Mouse (Mus musculus) forelimb bud, embryonic 11.5 days (tissue): ENCODE measurements around the gene Rpn2.
A peak's percentile ranks its signal among the peaks of the same experiment; 100 is the strongest.

Source experiments
- DNase-seq: peaks from one replicate; pipeline ENCODE4 v3.0.0-alpha.2; 2012; ENCODE audit warnings: low read depth, low spot score

Rpn2 gene

GRCm38 (mm10) chr2:157310963-157311637 is 32.3 kb downstream of the Rpn2 start:
- DNase-seq: no peak

DNA sequence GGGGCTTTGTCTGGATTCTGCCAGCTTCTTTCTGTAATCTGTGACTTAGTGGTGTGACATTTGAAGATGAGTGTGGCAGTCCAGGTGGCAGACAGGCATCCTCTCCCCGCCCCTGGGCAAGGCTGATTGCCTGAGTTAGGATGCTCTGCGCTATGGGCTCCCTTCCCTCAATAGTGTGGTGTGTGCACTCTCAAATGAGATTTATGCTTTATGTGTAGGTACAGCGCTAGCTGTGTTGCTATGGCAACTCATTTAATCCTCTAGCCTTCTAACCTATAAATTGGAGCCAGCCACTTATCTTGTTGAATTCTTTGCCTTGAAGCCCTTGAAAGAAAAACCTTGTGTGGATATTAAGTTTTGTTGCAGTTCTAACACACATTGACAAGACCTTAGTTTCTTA is 34.9 kb downstream of the Rpn2 start:
- no peak for DNase-seq

- no peak for DNase-seq
These were observed 35.5 kb downstream of the Rpn2 start for GRCm38 (mm10) chr2:157314310-157314709.

DNA sequence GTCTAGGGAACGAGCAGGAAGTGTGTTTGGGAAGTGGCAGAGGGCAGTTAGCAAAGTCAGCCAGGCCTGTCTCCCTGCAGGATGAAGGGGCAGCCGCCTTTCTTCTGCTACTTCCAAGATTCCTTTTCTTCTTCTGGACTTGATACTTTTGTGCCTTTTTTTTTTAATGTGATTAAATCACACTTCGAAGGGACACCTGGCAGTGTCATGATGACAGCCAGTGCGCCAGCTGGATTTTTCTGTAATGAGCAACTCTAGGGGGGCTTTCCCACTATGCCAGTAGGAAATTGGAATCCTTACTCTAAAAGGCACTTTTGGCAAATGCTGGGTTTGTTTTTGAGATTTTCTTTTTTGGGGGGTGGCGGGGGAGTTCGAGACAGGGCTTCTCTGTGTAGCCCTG is 36.7 kb downstream of the Rpn2 start:
- no peak for DNase-seq

DNA sequence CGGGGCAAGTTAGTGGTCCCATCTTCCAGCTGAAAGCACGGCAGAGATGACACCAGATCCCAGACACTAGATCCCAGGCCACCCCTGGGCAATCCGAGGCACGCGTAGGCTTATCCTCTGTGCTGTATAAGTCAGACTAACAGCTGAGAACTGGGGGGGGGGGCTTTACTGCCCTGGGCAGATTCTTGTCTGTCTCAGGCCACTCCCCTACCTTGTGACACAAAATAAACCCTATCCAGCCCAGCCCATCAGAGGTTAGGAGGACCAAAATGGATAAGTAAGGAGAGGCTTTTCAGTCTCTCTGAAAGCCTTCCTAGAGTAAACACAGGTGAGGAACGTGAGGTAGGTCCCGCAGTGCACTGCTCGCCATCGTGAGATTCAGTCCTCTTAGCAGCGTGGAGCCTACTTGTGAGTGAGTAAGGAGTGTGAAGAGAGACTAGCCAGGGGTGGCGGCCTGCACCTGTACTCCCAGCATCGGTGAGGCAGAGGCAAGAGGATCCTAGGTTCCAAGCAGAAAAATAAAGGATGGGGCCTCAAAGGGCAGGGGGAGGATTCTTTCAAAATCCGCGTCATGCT is 37.6 kb downstream of the Rpn2 start:
- DNase-seq: no peak

DNA sequence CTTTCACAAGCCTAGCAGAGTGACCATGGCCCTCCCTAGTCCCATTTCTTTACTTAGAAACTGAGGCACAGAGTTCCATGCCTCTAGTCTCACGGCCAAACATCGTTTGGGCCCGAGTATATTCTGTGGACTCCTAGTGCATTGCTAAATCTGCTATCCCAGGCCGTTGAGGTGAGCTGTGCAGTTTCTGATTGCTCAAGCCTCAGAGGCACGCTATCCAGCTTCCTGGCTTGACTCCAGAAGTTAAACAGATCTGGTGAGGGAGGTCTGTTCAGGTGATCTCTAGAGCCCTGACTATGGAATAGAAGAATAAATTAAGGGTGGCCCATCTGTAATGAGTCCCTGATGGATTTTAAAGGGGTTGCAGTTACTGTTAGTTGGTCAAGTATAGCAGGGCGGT is 38.4 kb downstream of the Rpn2 start:
- DNase-seq: no peak

DNA sequence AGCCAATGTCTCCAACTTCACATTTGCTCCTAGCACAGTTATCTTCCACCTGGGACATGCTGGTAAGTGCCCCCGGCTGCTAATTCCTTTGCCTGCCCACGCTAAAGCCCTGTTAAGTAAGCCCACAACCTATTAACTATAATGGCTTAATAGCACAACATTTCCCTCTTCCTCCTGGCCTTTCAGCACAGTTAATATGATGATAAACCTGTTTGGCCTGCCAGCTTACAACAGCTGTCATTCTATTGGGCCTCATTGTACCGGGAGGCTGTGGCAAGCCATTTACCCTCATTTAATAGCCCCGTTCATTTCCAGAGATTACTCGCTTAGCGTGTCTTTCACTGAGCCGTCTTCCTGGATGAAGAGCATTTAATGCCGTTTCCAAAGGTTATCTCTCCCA is 41.3 kb downstream of the Rpn2 start:
- DNase-seq: no peak

GRCm38 (mm10) chr2:157320886-157321285 is 42.1 kb downstream of the Rpn2 start:
- no peak for DNase-seq

- no peak for DNase-seq
These were observed 43.4 kb downstream of the Rpn2 start for GRCm38 (mm10) chr2:157322029-157322766.

GRCm38 (mm10) chr2:157325238-157325637 is 46.4 kb downstream of the Rpn2 start:
- no peak for DNase-seq

DNA sequence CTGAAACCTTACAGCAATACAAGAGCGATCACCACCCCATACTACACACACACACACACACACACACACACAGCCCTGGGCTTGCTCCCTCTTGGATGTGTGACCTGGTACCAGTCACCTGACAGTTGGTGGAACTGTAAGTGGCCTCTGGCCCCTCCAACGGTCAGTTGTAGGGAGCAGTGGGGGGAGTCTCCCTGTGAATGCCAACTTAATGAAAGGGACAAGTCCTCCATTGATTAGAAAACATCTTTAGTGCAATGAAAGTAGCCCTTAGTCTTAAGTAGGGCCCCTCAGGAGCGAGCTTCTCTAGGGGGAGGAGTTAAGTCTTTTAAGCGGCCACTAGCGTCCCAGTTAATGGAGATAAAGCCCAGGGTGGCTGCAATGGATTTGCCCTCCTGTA is 49.3 kb downstream of the Rpn2 start:
- DNase-seq: no peak

GRCm38 (mm10) chr2:157328570-157328969 is 49.8 kb downstream of the Rpn2 start:
- no peak for DNase-seq

DNA sequence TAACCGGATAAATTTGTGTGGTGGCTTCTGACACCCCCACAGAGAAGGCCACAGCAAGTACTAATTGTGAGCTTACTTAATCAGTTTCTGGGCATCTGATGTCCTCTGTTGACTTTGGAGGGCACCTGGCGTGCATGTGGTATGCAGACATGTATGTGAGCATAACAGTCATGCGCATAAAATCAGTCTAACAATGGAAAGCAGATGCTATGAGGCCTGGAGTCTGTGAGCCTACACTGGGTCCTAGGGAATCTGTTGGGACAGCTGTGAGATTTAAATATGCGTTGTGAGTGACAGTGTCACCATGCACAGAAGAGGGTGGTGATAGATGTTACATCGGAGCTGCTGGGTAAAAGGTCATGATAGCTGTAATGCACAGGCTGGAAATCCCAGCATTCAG is 53.2 kb downstream of the Rpn2 start:
- DNase-seq: no peak

GRCm38 (mm10) chr2:157338663-157339062 is 59.8 kb downstream of the Rpn2 start:
- DNase-seq: peak; percentile 67

GRCm38 (mm10) chr2:157339532-157339931 is 60.7 kb downstream of the Rpn2 start:
- DNase-seq: no peak

DNA sequence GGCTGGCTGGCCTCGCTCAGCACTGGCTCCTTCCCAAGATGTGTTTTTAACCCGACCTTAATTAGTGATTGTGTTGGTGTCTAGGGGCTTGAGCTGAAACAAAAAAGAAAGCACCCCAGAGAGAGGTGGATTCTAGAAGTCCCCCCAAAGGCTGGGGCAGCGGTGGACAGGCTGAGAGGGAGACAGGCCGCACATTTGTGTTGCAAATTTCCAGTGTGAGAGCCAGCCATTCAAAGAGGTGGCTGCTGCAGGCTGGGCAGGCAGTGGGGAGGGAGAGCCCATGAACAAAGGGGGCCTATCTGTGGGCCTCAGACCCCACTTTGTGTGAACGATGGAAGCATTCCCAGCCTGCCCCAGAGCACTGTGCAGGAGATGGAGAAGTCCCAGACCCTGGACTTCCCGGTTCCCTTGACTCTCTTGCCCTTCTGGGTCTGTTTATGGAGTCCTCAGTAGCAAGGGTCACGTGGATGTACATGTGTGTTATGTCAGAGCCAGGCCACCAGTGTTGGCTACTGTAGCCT is 61.5 kb downstream of the Rpn2 start:
- no peak for DNase-seq

- DNase-seq: peak; percentile 88
These were observed 62.9 kb downstream of the Rpn2 start for GRCm38 (mm10) chr2:157341554-157342270.

GRCm38 (mm10) chr2:157342328-157342926 is 63.6 kb downstream of the Rpn2 start:
- no peak for DNase-seq

- DNase-seq: no peak
These were observed 64.5 kb downstream of the Rpn2 start for GRCm38 (mm10) chr2:157343337-157343736.

- DNase-seq: no peak
These were observed 68.7 kb downstream of the Rpn2 start, which contains the start of gene Ghrh for GRCm38 (mm10) chr2:157347361-157348159. TSS of gene Ghrh (minus strand) at chr2:157347506.
